Mouse (Mus musculus) telencephalon, adult 2 months (tissue): ENCODE measurements at regions not wholly inside any gene's neighbourhood (a gene's known extent, or its start where the extent isn't known, plus 50 kb on each side); places are given as distances from the start of the nearest gene placed in this dataset.
"Not testable (repeated sequence)": the region's sequence is repeated elsewhere in the genome, so short reads cannot be mapped to it uniquely, and the experiment has no call there.

Source experiments
- DNase-seq: peaks from one replicate; pipeline ENCODE4 v3.0.0-alpha.2; 2011; ENCODE audit warnings: low read depth, low spot score

- no peak for DNase-seq
These were observed 317.1 kb downstream of the Fgf9 start for GRCm38 (mm10) chr14:58387348-58388000.

GRCm38 (mm10) chr14:58375056-58375455, 304.7 kb downstream of the Fgf9 start:
- DNase-seq = no peak

- DNase-seq = no peak
These were observed 286.5 kb downstream of the Fgf9 start for GRCm38 (mm10) chr14:58356824-58357223.

- peak; percentile 24 for DNase-seq
These were observed 282.6 kb downstream of the Fgf9 start for GRCm38 (mm10) chr14:58352986-58353385.

GRCm38 (mm10) chr14:58336148-58336547, 265.8 kb downstream of the Fgf9 start:
- no peak for DNase-seq

- no peak for DNase-seq
These were observed 252.8 kb downstream of the Fgf9 start for GRCm38 (mm10) chr14:58323164-58323563.

- DNase-seq = no peak
These were observed 252.1 kb downstream of the Fgf9 start for GRCm38 (mm10) chr14:58322461-58322860.

GRCm38 (mm10) chr14:58321875-58322274, 251.5 kb downstream of the Fgf9 start:
- no peak for DNase-seq

- peak; percentile 2 for DNase-seq
These were observed 250.9 kb downstream of the Fgf9 start for GRCm38 (mm10) chr14:58321234-58321633.

GRCm38 (mm10) chr14:58317640-58318039, 247.3 kb downstream of the Fgf9 start:
- DNase-seq = no peak

GRCm38 (mm10) chr14:58317231-58317630, 246.9 kb downstream of the Fgf9 start:
- no peak for DNase-seq

GRCm38 (mm10) chr14:58307695-58308094, 237.3 kb downstream of the Fgf9 start:
- DNase-seq = no peak

- no peak for DNase-seq
These were observed 236.6 kb downstream of the Fgf9 start for GRCm38 (mm10) chr14:58306832-58307521.

- DNase-seq = peak; percentile 2
These were observed 230.1 kb downstream of the Fgf9 start for GRCm38 (mm10) chr14:58300411-58300887.

GRCm38 (mm10) chr14:58286007-58286525, 215.7 kb downstream of the Fgf9 start:
- DNase-seq = no peak

GRCm38 (mm10) chr14:58282708-58283290, 212.5 kb downstream of the Fgf9 start:
- DNase-seq = peak; percentile 18

- no peak for DNase-seq
These were observed 211.9 kb downstream of the Fgf9 start for GRCm38 (mm10) chr14:58282264-58282663.

- DNase-seq = not testable (repeated sequence)
These were observed 204.1 kb downstream of the Fgf9 start for GRCm38 (mm10) chr14:58274440-58274839.

- DNase-seq = no peak
These were observed 203.5 kb downstream of the Fgf9 start for GRCm38 (mm10) chr14:58273693-58274419.

GRCm38 (mm10) chr14:58265373-58265772, 195.0 kb downstream of the Fgf9 start:
- no peak for DNase-seq

- no peak for DNase-seq
These were observed 194.1 kb downstream of the Fgf9 start for GRCm38 (mm10) chr14:58264401-58264800.
